Mouse (Mus musculus): Measurements from ENCODE around the gene Ramp3. TPM values are rescaled to one million over a fixed set of nuclear protein-coding genes. Genes with fewer than 3 reads are reported as not detected.
"Not testable (repeated sequence)": the region's sequence is repeated elsewhere in the genome, so short reads cannot be mapped to it uniquely, and the experiment has no call there.

Gene Ramp3
- total RNA-seq (2021), result under 1 TPM; 0.38 to 0.68 TPM
- long read RNA-seq, experiment 1, result 0 reads
- long read RNA-seq, experiment 2, result 0 reads

DNA sequence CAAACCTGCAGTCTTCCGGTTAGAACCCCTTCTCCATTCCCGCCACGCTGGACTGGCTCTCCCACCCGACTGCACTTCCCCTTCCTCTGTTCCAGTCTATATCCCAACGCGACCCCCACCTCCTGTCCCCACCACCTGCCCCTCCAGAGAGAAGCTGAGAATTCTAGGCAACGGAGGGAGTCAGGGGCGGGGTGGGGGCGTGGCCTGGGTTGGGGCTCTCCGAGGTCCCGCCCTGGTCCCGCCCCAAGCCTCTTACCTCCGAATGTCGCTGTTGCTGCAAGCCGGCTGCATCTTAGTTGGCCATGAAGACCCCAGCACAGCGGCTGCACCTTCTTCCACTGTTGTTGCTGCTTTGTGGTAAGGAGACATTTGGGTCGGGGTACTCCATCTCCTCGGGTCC, at the start of gene Ramp3:
Gene Ramp3 (plus strand): TSS at position 251 of the 400 bp plus-strand sequence.
- intact Hi-C loops (cut with DNase I; ENCODE audit: low total_unique reads), result loop anchor here (5.0 kb wide), 1 partner anchor 479 kb away; no protein-coding TSS in a partner anchor
- no peak for DNase-seq

DNA sequence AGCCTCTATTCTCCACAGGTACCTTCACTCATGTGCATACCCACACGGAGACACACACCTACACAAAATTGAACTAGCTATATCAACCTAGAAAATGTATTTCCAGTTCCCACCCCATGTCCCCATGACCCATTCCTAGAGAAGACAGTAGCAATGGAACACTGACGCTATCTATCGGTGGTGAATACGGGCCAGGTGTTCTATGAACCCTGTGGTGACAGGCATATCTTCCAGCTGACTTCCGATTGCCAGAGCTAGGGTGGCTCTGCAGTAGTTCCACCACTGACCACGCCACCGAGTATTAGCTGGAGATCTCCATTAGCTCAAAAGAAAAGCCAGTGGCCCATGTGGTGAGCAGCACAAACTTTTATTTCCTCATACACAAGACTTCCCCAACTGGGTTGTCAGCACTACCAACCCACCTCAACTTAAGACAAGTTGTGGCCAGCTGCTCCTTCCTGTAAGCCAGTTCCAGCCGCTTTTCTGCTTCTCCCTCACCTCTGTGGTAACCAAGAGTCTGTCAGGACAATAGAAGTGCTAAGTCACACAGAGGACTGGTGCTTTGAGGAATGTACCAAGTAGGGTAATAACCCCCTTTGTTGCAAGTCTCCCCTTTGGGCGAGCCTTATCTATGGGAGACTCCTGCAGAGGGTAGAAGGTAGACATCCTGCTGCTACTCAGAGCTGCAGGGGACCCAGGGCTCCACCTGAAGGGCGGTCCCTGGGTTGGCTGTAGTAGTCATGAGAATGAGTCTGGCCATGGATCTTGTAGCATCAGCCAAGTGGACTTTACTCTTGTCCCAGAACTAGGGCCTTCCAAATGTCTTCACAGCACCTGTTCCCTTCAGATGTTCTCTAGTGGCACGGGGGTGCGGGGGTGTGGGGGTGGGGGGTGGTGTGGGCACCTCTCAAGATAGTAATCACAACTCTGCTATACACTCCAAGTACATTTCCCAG, 42.8 kb upstream of the Ramp3 start:
- intact Hi-C loops (cut with DNase I; ENCODE audit: low total_unique reads), result loop anchor here (10.0 kb wide), 1 partner anchor 151 kb away; no protein-coding TSS in a partner anchor
- no peak for DNase-seq

DNA sequence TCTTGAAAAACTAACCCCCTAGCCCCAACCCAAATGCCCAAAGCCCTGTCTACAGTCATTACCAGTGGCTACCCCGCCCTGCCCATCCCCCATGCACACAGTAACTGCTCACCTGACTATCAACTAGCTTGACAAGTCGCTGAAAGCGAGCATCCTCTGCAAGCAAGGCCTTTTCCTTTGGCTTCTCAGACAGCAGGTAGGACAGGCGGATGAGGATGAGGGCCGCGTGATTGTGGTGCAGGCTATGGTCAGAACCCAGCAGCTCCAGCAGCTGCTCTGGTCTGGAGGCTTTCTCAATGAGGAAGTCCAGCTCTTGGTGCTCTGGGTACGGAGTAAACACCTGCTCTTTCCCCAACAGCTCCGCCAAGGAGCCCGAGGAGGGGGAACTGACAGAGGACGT, 34.6 kb upstream of the Ramp3 start:
- intact Hi-C loops (cut with DNase I; ENCODE audit: low total_unique reads), result no loop called here
- DNase-seq, result no peak

DNA sequence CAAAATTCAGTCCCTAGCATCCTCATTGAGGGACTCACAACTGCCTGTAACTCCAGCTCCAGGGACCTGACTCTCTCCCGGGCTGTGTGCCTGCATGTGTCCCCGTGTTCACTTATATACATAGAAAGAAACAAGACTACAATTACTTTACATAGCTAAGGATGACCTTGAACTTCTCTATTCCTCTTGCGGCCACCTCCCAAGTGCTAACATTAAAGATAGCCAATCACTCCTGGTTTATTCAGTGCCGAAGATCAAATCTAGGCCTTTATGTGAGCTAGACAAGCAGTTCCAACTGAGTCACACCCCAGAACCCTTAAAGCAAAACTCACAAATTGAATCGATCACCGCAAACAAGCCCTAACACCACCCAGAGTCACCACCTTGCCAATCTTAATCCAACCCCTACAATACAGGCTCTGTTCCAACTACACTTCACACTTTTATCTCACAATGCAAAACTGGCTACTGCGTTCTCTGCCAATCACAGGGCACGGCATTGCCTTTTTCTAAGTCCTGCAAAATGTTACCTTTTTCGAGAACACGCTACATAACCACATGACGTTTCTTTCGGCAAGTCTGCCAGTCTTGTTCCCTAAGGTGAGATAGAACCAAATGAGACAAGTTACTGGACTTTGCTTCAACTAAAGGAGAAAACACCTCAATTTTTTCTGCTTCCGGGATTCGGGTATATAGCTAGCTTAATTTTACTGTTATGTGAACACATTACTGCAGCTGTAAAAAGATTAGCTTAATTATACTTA, 33.5 kb upstream of the Ramp3 start:
- no peak for DNase-seq
- intact Hi-C loops (cut with DNase I; ENCODE audit: low total_unique reads), result no loop called here

GRCm38 (mm10) chr11:6625478-6626387, 32.6 kb upstream of the Ramp3 start, which contains the start of gene Tbrg4:
TSS of gene Tbrg4 (minus strand) at chr11:6626067.
- peak; percentile 93 for DNase-seq
- intact Hi-C loops (cut with DNase I; ENCODE audit: low total_unique reads), result no loop called here

DNA sequence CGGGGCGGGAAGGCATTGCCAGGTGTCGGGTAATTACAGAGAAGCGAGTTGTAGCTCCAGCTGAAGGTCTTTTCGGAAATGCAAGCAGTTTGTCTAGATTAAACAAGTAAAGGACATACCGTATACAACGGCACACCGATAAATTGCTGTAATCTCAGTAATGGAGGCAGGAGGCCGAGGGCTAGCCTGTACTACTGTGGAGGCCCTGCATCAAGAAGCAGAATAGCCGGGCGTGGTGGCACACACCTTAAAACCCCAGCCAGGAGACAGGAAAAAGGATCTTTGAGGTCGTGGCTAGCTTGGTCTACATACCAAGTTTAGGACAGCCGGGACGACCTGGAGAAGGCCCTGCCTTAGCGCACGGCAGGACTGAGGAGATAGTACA, 31.9 kb upstream of the Ramp3 start:
- DNase-seq, result no peak
- intact Hi-C loops (cut with DNase I; ENCODE audit: low total_unique reads), result no loop called here

- DNase-seq, result no peak
- intact Hi-C loops (cut with DNase I; ENCODE audit: low total_unique reads), result no loop called here
Measured at GRCm38 (mm10) chr11:6627731-6628130, 30.6 kb upstream of the Ramp3 start.

DNA sequence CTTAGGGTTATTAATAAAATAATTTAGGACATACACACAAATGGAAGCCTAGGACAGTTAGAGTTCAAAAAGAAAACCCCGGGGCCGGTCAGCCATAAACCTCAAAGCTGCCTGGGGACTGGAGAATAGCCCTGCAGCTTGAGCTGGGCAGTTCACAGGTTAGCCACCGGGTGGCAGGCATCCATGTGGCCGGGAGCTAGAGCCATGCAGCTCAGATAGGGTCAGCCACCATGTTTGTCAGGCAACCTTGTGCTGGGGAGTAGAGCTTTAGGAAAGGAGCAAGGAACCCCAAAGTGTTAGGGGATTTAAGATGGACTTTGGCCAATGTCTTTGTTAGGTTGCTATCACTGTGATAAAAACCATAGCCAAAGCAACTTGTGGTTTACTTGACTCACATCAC, 29.8 kb upstream of the Ramp3 start:
- intact Hi-C loops (cut with DNase I; ENCODE audit: low total_unique reads), result no loop called here
- DNase-seq, result peak; percentile 49

DNA sequence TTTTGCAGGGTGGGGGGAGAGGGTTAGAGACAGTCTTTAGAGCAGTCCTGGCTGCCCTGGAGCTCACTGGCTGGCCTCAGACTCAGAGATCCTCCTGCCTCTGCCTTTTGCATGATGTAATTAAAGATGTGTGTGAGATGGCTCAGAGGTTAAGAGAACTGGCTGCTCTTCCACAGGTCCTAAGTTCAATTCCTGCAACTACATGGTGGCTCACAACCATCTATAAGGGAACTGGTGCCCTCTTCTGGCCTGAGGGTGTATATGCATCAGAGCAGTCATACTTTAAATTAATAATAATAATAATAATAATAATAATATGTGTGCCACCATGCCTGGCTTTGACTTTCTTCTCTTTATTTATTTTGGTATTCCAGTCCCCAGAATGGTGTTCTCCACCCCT, 28.7 kb upstream of the Ramp3 start:
- DNase-seq, result no peak
- intact Hi-C loops (cut with DNase I; ENCODE audit: low total_unique reads), result no loop called here

DNA sequence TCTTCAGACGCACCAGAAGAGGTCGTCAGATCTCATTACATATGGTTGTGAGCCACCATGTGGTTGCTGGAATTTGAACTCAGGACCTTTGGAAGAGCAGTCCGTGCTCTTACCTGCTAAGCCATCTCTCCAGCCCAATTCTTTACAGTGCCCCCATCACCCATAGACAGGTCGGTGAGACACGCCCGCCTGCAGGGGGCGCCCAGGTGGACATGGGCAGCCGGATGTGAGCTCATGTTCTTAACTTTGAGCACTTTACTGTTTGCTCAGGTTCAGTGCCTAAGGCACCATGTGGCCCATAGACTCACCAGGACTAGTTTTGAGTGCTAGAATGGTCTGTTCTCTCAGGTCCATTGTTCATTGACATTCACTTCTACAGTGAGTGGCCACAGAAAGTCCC, 22.2 kb upstream of the Ramp3 start:
- DNase-seq, result no peak
- intact Hi-C loops (cut with DNase I; ENCODE audit: low total_unique reads), result no loop called here

DNA sequence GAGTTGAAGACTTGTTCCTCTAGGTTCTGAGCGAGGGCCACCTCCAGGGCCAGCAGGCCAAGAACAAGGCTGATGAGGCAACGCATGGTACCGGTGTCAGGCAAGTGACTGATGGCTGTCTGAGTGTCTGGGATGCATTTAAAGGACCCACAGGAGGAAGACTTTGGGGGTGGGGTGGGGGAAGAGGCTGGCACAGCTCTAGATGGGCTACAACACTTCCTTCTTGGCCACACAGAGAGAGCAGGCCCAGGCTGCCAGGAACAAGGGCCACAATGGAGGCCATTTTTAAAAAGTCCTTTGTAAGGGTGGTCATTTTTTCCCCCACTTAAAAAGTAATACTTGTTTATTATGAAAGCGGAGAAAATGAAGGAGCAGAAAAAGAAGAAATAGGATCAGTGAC, 19.8 kb upstream of the Ramp3 start, which contains the start of gene Wap:
Gene Wap (minus strand): TSS at position 101 of the 400 bp plus-strand sequence.
- DNase-seq, result no peak
- intact Hi-C loops (cut with DNase I; ENCODE audit: low total_unique reads), result no loop called here

DNA sequence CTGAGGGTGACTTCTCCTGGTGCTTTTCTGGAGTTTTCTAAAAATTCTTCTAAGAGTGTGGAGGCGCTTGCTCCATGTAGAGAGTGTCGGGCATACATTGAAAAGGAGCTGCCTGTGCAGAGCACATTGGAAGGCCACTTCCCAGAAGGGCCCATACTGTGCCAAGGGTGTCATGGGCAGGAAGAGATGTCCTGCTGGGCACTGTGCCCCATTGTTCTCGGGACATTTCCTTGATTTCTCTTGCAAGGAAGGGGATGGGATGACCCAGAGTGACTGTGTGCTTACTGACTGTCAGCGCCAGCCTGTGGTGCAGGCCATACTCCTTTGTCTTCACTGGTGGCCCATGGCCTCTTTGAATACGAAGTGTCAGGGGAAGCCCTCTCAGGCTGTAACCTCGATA, 19.2 kb upstream of the Ramp3 start:
- intact Hi-C loops (cut with DNase I; ENCODE audit: low total_unique reads), result no loop called here
- no peak for DNase-seq

DNA sequence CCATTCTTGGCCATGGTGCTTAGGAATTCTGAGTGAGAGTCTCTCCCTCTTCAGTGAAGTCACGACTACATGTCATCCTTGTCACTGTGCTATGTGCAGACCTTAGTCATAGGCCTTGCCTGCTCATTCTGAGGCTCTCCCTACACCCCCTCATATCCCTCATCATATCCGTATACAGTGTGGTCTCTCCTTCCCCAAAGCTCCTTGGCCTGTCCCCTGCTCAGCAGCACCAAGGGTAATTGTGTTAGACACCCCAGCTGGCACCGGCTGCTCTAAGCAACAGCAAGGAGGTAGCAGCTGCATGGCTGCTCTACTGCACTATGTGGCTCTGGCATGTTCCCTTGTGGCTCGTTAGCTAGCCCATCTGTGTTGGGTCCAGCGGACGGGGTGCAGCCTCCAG, 13.8 kb upstream of the Ramp3 start:
- DNase-seq, result no peak
- intact Hi-C loops (cut with DNase I; ENCODE audit: low total_unique reads), result no loop called here

DNA sequence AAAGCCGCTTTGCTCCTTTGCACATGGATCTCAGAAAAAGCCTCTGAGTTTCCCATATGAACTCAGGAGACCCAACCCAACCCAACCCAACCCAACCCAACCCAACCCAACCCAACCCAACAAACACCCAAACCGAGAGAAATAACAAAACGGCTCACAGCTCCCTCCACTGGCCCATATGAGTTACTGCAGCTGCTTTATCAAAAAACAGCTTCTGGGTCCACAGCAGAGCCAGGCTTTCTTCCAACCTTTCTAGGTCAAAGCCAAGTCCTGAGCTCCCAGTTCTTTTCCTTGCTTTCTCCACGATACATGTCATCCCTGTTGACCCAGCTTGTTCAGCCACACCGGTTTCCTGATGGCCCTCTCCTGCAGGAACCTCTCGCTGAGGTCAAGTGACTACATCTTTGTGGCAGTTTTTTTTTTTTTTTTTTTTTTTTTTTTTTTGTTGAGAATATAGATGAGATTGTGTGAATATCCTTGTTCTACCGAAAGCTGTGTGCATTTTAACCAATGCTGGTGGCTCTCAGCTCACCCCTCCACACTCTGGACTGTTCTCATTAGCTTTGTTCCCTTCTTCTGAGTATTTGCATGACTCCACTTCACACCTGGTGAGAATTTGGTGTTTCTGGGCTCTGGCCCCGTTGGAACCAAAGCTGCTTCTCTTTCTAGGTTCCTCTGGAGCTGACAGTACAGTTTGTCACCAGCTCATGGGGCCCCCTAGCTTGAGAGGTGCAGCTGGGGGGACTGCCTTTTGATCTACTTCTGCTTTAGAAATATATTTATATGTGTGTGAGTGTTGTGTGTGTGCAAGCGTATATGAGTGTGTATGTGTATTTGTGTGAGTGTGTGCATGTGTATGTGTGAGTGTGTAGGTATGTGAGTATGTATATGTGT, 10.2 kb upstream of the Ramp3 start:
- intact Hi-C loops (cut with DNase I; ENCODE audit: low total_unique reads), result no loop called here
- no peak for DNase-seq

DNA sequence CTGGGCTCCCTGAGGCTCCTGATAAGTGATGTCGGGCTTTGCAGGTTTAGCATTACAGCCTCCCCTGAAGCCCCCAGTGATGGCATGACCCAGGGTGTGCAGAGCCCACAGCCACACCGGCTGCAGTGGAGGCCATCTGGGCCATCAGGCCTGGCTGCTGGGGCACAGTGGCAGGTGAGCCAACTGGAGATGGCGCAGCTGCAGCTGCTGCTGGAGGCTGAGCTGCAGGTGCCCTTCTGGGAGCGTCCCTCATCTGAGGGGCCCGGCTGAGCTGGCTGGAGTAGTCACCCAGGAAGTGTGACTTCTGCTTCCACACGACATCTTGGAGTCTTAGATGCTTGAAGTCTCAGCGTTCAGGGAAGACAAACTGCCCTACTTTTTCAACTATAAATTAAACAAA, 7.8 kb upstream of the Ramp3 start:
- DNase-seq, result no peak
- intact Hi-C loops (cut with DNase I; ENCODE audit: low total_unique reads), result no loop called here

DNA sequence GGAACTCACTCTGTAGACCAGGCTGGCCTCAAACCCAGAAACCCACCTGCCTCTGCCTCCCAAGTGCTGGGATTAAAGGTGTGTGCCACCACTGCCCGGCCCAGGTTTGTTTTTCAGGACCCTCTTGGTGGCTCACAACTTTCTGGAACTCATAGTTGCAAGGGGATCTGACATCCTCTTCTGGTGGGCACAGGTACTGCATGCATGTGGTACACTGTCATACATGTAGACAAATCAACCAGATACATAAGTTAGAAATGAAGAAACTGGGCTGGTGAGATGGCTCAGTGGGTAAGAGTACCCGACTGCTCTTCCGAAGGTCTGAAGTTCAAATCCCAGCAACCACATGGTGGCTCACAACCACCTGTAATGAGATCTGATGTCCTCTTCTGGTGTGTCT, 5.3 kb upstream of the Ramp3 start:
- intact Hi-C loops (cut with DNase I; ENCODE audit: low total_unique reads); DNase-seq: not testable (repeated sequence)

GRCm38 (mm10) chr11:6654903-6655302, 3.4 kb upstream of the Ramp3 start:
- peak; percentile 75 for DNase-seq

DNA sequence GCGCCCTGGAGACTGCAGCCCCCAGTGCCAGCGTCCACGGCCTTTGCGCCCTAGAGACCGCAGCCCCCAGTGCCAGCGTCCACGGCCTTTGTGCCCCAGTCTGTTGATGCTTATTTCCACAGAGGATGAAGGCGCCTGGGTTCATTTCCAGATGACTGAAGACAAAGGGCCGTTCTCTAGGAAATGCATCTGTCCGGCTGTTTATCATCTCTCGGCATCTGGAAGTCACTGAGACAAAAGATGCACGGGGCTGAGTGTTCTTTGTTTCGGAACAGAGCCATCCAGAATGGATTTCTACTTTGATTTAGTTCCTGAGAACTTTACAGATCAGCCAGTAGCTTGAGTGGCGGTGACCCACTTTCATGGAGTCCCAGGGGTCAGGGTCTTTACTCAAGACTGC, 2.9 kb downstream of the Ramp3 start:
- intact Hi-C loops (cut with DNase I; ENCODE audit: low total_unique reads), result no loop called here
- no peak for DNase-seq

More at GRCm38 (mm10) chr11:6654903-6655302, 3.4 kb upstream of the Ramp3 start:
- intact Hi-C loops (cut with DNase I; ENCODE audit: low total_unique reads), result loop anchor here (5.0 kb wide), 1 partner anchor 482 kb away; no protein-coding TSS in a partner anchor
